Mouse (Mus musculus) MEL-GATA-1-ER (cell line): ENCODE measurements around the gene Plxna2.

Experiments used
- DNase-seq: peaks from one replicate; pipeline ENCODE4 v3.0.0-alpha.2; 2012; ENCODE audit warnings: low read depth; ENCODE audit errors: extremely low read depth

Gene Plxna2

GRCm38 (mm10) chr1:194660426-194661119 is 42.6 kb downstream of the Plxna2 start:
- DNase-seq, result no peak

- no peak for DNase-seq
Measured at GRCm38 (mm10) chr1:194663021-194663420, 45.0 kb downstream of the Plxna2 start.

- DNase-seq, result no peak
Measured at GRCm38 (mm10) chr1:194665715-194666114, 47.7 kb downstream of the Plxna2 start.

DNA sequence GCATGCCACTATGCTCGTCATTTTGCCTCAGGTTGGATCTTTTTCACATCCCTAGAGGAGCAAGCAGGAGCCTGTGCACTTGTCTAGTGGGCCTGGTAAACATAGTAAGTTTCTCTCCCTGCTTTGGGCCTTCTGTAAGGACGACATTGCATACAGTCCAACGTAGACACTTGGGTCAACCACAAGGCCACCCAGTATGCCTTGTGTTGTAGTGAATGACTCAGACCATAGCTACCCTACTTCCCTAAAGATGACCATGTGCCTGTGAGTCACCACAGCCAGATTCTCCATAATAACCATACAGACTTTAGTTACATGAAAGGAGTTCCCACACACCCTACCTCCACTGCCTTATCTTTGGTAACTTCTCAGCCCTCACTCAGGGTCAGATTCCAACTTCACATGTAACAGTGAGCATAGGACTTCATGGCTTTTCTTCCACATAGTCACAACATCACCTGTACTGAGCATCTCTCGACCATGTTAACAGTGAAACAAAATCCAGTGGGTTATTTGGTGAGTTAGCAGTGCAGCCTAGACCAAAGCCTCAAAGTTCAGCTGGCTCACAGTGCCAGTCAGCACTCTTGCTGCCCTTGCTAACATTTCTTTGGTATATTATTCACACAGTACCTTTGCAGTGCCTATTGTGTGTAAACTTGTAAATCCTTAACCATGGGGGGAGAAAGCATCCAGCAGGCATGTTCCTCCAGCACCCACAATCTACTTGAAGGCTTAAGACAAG is 53.9 kb downstream of the Plxna2 start:
- no peak for DNase-seq

GRCm38 (mm10) chr1:194672525-194672894 is 54.5 kb downstream of the Plxna2 start:
- no peak for DNase-seq

DNA sequence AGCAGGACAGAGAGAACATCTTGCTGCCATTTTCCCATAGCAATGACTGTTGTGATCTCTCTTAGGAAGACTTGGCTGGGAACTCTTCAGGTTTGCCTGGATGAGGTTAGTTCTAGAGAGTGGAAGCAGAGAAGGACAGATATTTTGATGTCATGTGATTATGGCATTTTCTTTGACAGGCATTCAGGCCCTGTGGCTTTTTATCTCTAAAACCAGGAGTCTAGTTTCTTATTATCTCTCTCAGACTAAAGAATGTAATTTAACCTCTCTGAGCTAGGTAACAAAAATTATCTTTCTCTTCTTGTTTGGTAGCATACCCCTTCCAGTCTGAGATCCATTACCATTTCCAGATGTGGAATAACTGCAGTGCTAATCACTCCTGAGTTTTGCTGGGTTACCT is 55.2 kb downstream of the Plxna2 start:
- peak; percentile 39 for DNase-seq

DNA sequence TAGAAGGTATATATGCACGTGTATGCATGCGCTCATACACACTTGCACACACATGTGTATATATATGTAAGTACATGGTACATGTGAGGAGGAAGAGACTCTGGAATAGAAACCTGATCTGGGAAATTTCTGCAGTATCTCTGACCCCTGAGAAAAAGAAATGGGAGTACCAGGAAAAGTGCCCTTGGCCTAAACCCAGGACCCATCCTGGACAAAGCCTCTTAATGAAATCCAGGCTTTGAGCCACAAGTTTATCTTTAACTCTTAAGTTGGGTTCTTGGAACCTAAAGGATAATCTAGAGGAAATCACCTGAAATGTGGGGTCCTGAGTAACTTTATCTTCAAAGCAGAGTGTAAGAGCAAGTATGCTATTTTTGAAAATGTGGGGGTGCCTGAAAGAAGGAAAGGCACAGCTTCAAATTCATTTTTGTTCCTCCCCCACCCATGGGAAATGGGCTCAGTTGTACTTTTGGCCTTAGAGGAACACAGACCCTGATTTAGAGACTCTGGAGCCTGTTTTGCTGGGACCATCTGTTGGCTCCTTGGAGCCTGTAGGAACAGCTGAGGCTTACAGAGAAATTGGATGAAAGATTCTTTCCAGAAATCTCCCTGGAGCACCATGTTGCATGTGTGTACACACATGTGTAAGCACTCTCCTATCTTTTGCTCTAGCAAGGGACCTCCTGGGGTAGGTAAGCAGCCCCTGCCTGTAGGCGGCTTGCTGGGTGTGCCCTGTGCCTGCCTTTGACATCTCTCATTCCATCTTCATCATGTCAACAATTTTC is 57.3 kb downstream of the Plxna2 start:
- no peak for DNase-seq

GRCm38 (mm10) chr1:194675891-194676200 is 57.8 kb downstream of the Plxna2 start:
- DNase-seq, result peak; percentile 39

- DNase-seq, result no peak
Measured at GRCm38 (mm10) chr1:194677878-194678277, 59.9 kb downstream of the Plxna2 start.

GRCm38 (mm10) chr1:194679147-194679546 is 61.1 kb downstream of the Plxna2 start:
- no peak for DNase-seq

- DNase-seq, result no peak
Measured at GRCm38 (mm10) chr1:194680136-194680535, 62.1 kb downstream of the Plxna2 start.

DNA sequence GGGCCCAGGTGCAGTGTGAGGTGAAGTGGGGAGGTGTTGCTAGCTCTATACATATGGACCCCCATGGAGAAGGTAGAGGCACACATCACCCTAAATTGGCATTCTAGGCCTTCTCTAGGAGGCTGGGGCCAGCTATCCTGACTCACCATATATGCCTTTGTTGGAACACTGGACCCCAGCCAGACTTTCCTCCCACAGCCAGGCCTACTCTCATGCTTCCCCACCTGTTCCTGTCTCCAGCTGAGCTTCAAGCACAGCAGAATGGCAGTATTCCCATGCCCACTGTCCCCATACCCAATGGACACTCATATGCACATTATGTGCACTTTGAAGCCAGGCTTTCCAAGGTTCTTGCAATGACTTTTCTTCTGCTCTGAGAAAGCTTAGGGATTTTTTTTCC is 64.0 kb downstream of the Plxna2 start:
- DNase-seq, result no peak

GRCm38 (mm10) chr1:194683132-194683531 is 65.1 kb downstream of the Plxna2 start:
- no peak for DNase-seq

GRCm38 (mm10) chr1:194685896-194686295 is 67.9 kb downstream of the Plxna2 start:
- no peak for DNase-seq

DNA sequence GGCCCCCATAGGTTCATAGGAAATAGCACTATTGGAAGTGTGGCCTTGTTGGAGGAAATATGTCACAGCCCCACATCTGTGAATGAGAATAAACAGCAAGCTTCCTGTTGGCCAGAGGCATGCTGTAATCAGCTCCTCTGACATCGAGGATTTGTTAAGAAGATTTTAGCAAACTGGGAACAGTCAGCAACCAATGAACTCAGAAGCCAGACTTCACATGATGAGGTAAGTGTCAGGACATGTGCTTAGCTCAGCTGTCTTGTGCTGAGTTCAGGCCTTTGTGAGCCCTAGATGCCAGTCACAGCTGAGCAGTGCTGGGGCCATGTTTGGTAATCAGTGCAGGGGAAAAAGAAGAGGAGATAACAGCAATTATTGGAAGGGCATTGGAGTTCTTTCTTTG is 69.7 kb downstream of the Plxna2 start:
- DNase-seq, result no peak

- no peak for DNase-seq
Measured at GRCm38 (mm10) chr1:194688161-194688560, 70.1 kb downstream of the Plxna2 start.

DNA sequence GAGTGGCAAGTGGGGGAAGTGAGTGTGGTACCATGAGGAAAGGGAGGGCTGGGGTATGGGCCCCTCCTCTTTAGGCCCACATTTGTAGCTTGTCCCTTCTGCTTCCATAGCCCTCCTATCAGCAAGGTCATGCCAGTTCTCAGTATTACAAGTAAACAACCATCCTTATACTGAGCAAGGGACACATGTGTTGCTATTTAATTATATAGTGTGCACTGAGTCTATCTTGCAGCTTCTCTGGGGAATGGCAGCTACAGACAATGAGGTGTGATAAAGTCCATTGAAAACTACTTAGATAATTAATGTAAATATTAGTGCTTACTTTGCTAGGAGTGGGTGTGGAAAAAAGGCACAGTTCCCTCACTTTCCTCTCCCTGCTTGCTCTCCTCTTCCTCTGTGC is 75.0 kb downstream of the Plxna2 start:
- no peak for DNase-seq

- DNase-seq, result no peak
Measured at GRCm38 (mm10) chr1:194693488-194693887, 75.5 kb downstream of the Plxna2 start.

GRCm38 (mm10) chr1:194694805-194695204 is 76.8 kb downstream of the Plxna2 start:
- no peak for DNase-seq

DNA sequence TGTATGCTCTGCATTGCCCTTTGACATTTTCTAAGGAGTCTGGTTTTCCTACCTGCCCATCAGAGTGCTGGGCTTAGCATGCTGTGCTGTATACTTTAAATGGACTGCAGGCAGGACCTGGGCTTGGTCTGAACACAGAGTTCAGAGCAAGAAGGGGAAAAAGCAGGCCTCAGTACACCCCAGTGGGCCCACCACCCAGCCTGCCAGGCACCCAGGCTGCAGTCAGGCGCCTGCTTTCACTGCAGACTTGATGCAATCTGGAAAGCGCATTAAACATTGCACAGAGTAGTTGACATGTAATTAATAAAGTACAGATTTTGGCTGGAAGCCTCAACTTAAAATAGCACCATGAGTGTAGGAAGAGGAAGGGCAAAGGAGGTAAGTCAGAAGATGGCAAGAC is 79.4 kb downstream of the Plxna2 start:
- DNase-seq, result no peak

DNA sequence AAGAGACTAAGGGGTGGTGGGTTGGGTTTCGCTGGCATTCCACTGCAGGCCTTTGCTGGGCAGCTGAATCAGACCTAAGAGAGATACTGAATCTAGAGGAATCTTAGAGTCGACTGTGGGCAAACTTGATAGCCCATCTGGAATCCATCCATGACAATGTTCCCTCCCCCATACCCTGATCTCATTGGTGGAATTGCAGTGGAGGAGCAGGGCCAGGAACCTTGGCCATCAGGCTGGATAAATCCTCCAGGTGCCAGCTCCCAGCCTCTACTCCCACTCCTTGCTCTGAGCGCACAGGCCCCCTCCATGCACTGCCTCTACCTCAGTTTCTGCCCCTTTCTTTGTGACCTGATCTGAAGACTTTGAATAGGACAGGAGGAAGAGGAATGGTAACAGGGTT is 81.3 kb downstream of the Plxna2 start:
- no peak for DNase-seq

GRCm38 (mm10) chr1:194703235-194703634 is 85.2 kb downstream of the Plxna2 start:
- DNase-seq, result no peak
